Mouse (Mus musculus): ENCODE results near the gene Hoxb7. TPM values are rescaled to one million over a fixed set of nuclear protein-coding genes. Genes with fewer than 3 reads are reported as not detected.

Gene Hoxb7
- polyA plus RNA-seq (2015; fragmentation: Nextera tagmentation; extraction: Ambion mirVana): 56.1 and 58.9 TPM in 2 replicates

DNA sequence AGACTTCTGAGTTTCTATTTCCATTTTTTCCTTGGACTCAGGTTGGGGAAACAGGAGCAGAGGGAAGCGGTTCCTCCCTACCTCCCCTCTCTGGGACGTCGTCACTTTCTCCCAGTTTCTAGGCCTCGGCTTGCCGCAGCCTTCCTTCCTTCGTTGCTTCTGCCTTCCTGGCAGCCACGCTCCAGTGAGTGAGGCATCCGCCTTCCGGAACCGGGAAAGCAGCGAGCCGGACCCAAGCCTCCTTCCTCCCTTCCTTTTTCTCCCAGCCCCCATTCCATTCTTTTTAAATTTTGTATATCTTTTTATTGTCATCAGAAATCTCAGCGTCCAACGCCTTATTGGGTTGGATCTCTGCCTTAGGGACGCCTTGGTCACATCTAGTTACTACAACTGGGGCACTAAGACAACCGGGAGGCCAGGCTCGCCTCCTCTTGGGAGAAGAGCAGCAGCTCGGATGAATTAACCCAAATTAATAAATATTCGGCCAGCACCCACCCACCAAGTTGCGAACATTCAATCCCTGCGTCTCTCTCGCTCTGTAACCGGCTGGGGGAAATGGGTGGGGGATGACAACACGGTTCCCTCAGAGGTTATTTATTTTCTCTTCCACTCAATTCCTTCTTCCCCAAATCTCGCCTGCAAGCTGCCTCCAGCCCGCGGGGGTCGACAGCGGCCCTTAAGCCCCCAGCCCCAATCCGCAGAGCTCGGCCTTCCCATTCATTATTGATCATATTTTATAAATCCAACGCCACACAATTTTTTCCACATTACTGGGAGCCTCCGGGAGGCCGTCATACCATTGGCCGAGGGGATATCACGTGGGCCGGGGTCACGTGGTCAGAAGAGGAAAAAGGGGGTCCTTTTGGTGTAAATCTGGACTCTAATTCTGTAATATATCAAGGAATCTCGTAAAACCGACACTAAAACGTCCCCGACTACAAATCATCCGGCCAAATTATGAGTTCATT, at the start of gene Hoxb7:
TSS of gene Hoxb7 (plus strand) at position 853 of the 968 bp plus-strand sequence.
- Histone ChIP-seq H3K4me3 (replicated peaks; ENCODE audit: low read depth, low read length) (peak within 1 kb of the TSS; percentile 84), H3K27me3 (ENCODE audit: insufficient read depth, low read length) (no peaks in the 10 kb centered on the region), H3K36me3 (ENCODE audit: insufficient read depth, low read length) (no peaks in the 10 kb centered on the region), H3K9ac (ENCODE audit: low read depth, low read length) (peak within 1 kb of the TSS; percentile 98), H3K27ac (peak within 1 kb of the TSS; percentile 99), H3K9me3 (replicated peaks; ENCODE audit: low read length) (no peaks in the 10 kb centered on the region), H3K4me2 (ENCODE audit: low read length) (peak within 1 kb of the TSS; percentile 96), H3K4me1 (replicated peaks; ENCODE audit: insufficient read depth, low read length) (peaks cover 27% of the 10 kb centered on the region)
- DNase-seq (ENCODE audit: low spot score) (peak; percentile 95), ATAC-seq (replicated peaks; ENCODE audit: low FRiP score, low read depth) (peak; percentile 22; the same call in 1 of the 2 replicates)
- TF ChIP-seq CTCF (IDR thresholded peaks at IDR 0.05; ENCODE audit: low read depth): no peak
- under 1% methylated on average over 43 of the region's 43 CpGs for WGBS

- no peaks in the 10 kb centered on the region for H3K4me1 ChIP-seq (replicated peaks; ENCODE audit: insufficient read depth, low read length)
- no peak overlapping the region for H3K4me3 ChIP-seq (replicated peaks; ENCODE audit: low read depth, low read length)
- H3K27me3 ChIP-seq (ENCODE audit: insufficient read depth, low read length): 0 out of 2 replicates have a peak, but pooled peaks cover 1% of the 10 kb centered on the region
- DNase-seq (ENCODE audit: low spot score) (peak; percentile 87), ATAC-seq (replicated peaks; ENCODE audit: low FRiP score, low read depth) (no peak)
- H3K27ac ChIP-seq: no peak overlapping the region
- no peaks in the 10 kb centered on the region for H3K36me3 ChIP-seq (ENCODE audit: insufficient read depth, low read length)
- 2% methylated on average over 7 of the region's 7 CpGs for WGBS
- no peak overlapping the region for H3K9ac ChIP-seq (ENCODE audit: low read depth, low read length)
- peak; percentile 86 for TF ChIP-seq CTCF (IDR thresholded peaks at IDR 0.05; ENCODE audit: low read depth)
- no peaks in the 10 kb centered on the region for H3K9me3 ChIP-seq (replicated peaks; ENCODE audit: low read length)
- H3K4me2 ChIP-seq (ENCODE audit: low read length): no peak overlapping the region
Measured at GRCm38 (mm10) chr11:96240211-96240610, 46.2 kb upstream of the Hoxb7 start.

DNA sequence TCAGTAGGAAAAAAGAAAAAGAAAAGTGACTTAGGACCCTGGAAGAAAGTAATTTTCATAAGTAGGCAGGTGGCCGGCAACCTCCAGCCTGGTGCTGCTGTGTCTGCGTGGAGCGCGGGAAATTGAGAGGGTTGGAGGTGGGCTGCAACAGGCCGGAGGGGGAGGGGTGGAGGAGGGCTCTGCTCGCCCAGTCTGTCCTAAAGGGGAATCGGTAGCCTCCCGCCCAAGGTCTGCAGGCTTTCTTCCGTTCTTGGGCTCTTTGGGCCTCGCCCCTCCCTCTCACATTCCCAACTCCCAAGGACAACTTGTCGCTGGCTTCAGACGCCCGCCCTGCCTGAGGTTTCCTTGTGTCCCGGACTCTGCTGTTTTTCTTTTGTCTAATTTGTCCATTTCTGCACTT, 35.5 kb upstream of the Hoxb7 start:
- Histone ChIP-seq H3K9ac (ENCODE audit: low read depth, low read length) (peak overlapping the region; percentile 91), H3K4me3 (replicated peaks; ENCODE audit: low read depth, low read length) (peak overlapping the region; percentile 77), H3K4me2 (ENCODE audit: low read length) (peak overlapping the region; percentile 65), H3K27ac (peak overlapping the region; percentile 92), H3K4me1 (replicated peaks; ENCODE audit: insufficient read depth, low read length) (peaks cover 19% of the 10 kb centered on the region), H3K27me3 (ENCODE audit: insufficient read depth, low read length) (no peaks in the 10 kb centered on the region), H3K9me3 (replicated peaks; ENCODE audit: low read length) (no peaks in the 10 kb centered on the region), H3K36me3 (ENCODE audit: insufficient read depth, low read length) (no peaks in the 10 kb centered on the region)
- WGBS: 3% methylated on average over 14 of the region's 14 CpGs
- ATAC-seq (replicated peaks; ENCODE audit: low FRiP score, low read depth) (peak; percentile 71), DNase-seq (ENCODE audit: low spot score) (peak; percentile 93)
- no peak for TF ChIP-seq CTCF (IDR thresholded peaks at IDR 0.05; ENCODE audit: low read depth)

GRCm38 (mm10) chr11:96251480-96252031, 34.9 kb upstream of the Hoxb7 start:
- TF ChIP-seq CTCF (IDR thresholded peaks at IDR 0.05; ENCODE audit: low read depth): no peak
- peak overlapping the region; percentile 92 for H3K27ac ChIP-seq

GRCm38 (mm10) chr11:96252541-96253120, 33.8 kb upstream of the Hoxb7 start:
- peak overlapping the region; percentile 77 for H3K4me3 ChIP-seq (replicated peaks; ENCODE audit: low read depth, low read length)
- peaks cover 26% of the 10 kb centered on the region for H3K4me1 ChIP-seq (replicated peaks; ENCODE audit: insufficient read depth, low read length)
- no peaks in the 10 kb centered on the region for H3K27me3 ChIP-seq (ENCODE audit: insufficient read depth, low read length)
- no peaks in the 10 kb centered on the region for H3K36me3 ChIP-seq (ENCODE audit: insufficient read depth, low read length)
- peak overlapping the region; percentile 65 for H3K4me2 ChIP-seq (ENCODE audit: low read length)
- peak overlapping the region; percentile 91 for H3K9ac ChIP-seq (ENCODE audit: low read depth, low read length)
- TF ChIP-seq CTCF (IDR thresholded peaks at IDR 0.05; ENCODE audit: low read depth): no peak
- no peaks in the 10 kb centered on the region for H3K9me3 ChIP-seq (replicated peaks; ENCODE audit: low read length)
- peak overlapping the region; percentile 92 for H3K27ac ChIP-seq
- DNase-seq (ENCODE audit: low spot score): no peak
- WGBS: 9% methylated on average over 12 of the region's 12 CpGs
- no peak for ATAC-seq (replicated peaks; ENCODE audit: low FRiP score, low read depth)

More at GRCm38 (mm10) chr11:96251480-96252031, 34.9 kb upstream of the Hoxb7 start:
- Histone ChIP-seq H3K4me3 (replicated peaks; ENCODE audit: low read depth, low read length) (peak overlapping the region; percentile 77), H3K4me1 (replicated peaks; ENCODE audit: insufficient read depth, low read length) (peaks cover 24% of the 10 kb centered on the region), H3K36me3 (ENCODE audit: insufficient read depth, low read length) (no peaks in the 10 kb centered on the region), H3K9me3 (replicated peaks; ENCODE audit: low read length) (no peaks in the 10 kb centered on the region), H3K9ac (ENCODE audit: low read depth, low read length) (peak overlapping the region; percentile 91), H3K4me2 (ENCODE audit: low read length) (peak overlapping the region; percentile 65), H3K27me3 (ENCODE audit: insufficient read depth, low read length) (no peaks in the 10 kb centered on the region)
- WGBS: under 1% methylated on average over 46 of the region's 46 CpGs
- ATAC-seq (replicated peaks; ENCODE audit: low FRiP score, low read depth) (peak; percentile 83), DNase-seq (ENCODE audit: low spot score) (peak; percentile 62)

GRCm38 (mm10) chr11:96254221-96254620, 32.2 kb upstream of the Hoxb7 start:
- Histone ChIP-seq H3K9ac (ENCODE audit: low read depth, low read length) (peak overlapping the region; percentile 91; the same call in 1 of the 2 replicates), H3K4me3 (replicated peaks; ENCODE audit: low read depth, low read length) (peak overlapping the region; percentile 77), H3K27me3 (ENCODE audit: insufficient read depth, low read length) (no peaks in the 10 kb centered on the region), H3K9me3 (replicated peaks; ENCODE audit: low read length) (no peaks in the 10 kb centered on the region), H3K4me1 (replicated peaks; ENCODE audit: insufficient read depth, low read length) (peaks cover 40% of the 10 kb centered on the region), H3K4me2 (ENCODE audit: low read length) (peak overlapping the region; percentile 65), H3K36me3 (ENCODE audit: insufficient read depth, low read length) (no peaks in the 10 kb centered on the region), H3K27ac (peak overlapping the region; percentile 92)
- DNase-seq (ENCODE audit: low spot score) (peak; percentile 64), ATAC-seq (replicated peaks; ENCODE audit: low FRiP score, low read depth) (no peak)
- no peak for TF ChIP-seq CTCF (IDR thresholded peaks at IDR 0.05; ENCODE audit: low read depth)
- WGBS: 5% methylated on average over 11 of the region's 11 CpGs

Measured in kidney, postnatal 0 days (tissue).